In the genomic region with DNA sequence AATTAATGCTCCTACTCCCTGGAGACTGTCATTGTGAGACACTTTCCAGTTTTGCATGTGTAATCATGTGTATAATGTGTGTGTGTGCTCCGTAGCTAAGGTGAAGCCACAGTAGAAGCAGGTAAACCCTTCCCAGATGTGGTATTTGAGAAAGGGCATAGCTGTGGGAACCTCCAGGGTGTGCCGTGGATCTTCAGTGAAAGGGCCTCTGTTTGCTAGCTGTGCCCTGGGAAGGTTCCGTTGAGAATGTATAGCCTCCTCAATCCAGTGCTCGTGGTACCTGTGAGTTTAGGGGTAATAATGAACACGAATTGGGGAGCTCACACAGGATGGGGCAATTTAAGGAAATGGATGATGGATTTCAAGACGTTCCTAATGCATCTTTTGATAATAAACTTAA, we compare ENCODE assay signal across 16 mouse cellular contexts.
"Had no signal": no experiment of that assay in that cellular context is flagged by ENCODE, and none has a peak within 500 bp of the region (broad histone marks: within the 10 kb centered on the region; RNA-seq: fewer than 3 reads in every experiment).

No protein-coding gene starts in this region.

- H3K27me3 ChIP-seq: neural tube, embryonic 15.5 days; stomach, embryonic 15.5 days had no signal

- H3K4me2 ChIP-seq: neural tube, embryonic 13.5 days; neural tube, embryonic 15.5 days; stomach, embryonic 15.5 days had no signal

- H3K4me1 ChIP-seq: neural tube, embryonic 15.5 days; stomach, embryonic 15.5 days had no signal

- H3K36me3 ChIP-seq: neural tube, embryonic 13.5 days; neural tube, embryonic 15.5 days; stomach, embryonic 15.5 days had no signal

- H3K9ac ChIP-seq: neural tube, embryonic 13.5 days; neural tube, embryonic 15.5 days; stomach, embryonic 15.5 days had no signal

- H3K27ac ChIP-seq: neural tube, embryonic 13.5 days; neural tube, embryonic 15.5 days; stomach, embryonic 15.5 days; stomach, postnatal 0 days had no signal

- H3K4me3 ChIP-seq: neural tube, embryonic 13.5 days; neural tube, embryonic 15.5 days; stomach, embryonic 15.5 days had no signal

- DNase-seq: retina, postnatal 1 day; right cerebral cortex, adult 18-20 months; right cerebral cortex, postnatal 14 days; right cerebral cortex, postnatal 25 days; right cerebral cortex, postnatal 4 days; spleen, adult 18-20 months; thymus, adult 18-20 months; thymus, adult 2 months; thymus, postnatal 14 days; thymus, postnatal 25 days; thymus, postnatal 36 days; thymus, postnatal 4 days had no signal

- H3K9me3 ChIP-seq: neural tube, embryonic 13.5 days; neural tube, embryonic 15.5 days; stomach, embryonic 15.5 days had no signal
